Mouse (Mus musculus) gastrocnemius, postnatal 25 days (tissue): ENCODE measurements around the gene Slc1a5. TPM values are rescaled to one million over a fixed set of nuclear protein-coding genes. Genes with fewer than 3 reads are reported as not detected.

Experiments
- DNase-seq: peaks from one replicate; pipeline ENCODE4 v3.0.0; 2022
- total RNA-seq, 2 experiments: library from RNA; stranded (reverse); gene quantifications; 1 replicate in 1 of 2; 2 replicates in 1 of 2; pipeline ENCODE4 v1.2.3; 2021

Slc1a5 gene
- total RNA-seq, 2 experiments from 2014 or later = 14.2 to 47.4 TPM

GRCm38 (mm10) chr7:16847507-16847906 is 66.4 kb downstream of the Slc1a5 start:
- no peak for DNase-seq

Other genes with a start within 250 kb of the Slc1a5 start
- 10 to 100 TPM; 15.3 to 16.5 TPM for gene Arhgap35, start 166.3 kb upstream of the Slc1a5 start, total RNA-seq
- gene Ceacam15, start 105.6 kb upstream of the Slc1a5 start, total RNA-seq = not detected
- not detected for gene Ceacam9, start 59.4 kb upstream of the Slc1a5 start, total RNA-seq
- gene Ap2s1, start 42.9 kb upstream of the Slc1a5 start, total RNA-seq = 10 to 100 TPM; 52.5 to 56.7 TPM
- 10 to 100 TPM; 13.2 to 22.4 TPM for gene Strn4, start 34.5 kb downstream of the Slc1a5 start, total RNA-seq
- gene Fkrp, start 35.4 kb downstream of the Slc1a5 start, total RNA-seq = 10 to 100 TPM; 35.7 to 42.3 TPM
- 1 to 10 TPM; 5.0 to 5.3 TPM for gene Prkd2, start 61.6 kb downstream of the Slc1a5 start, total RNA-seq
- 1 to 10 TPM; 1.9 to 2.3 TPM for gene Dact3, start 94.0 kb downstream of the Slc1a5 start, total RNA-seq
- gene Gng8, start 110.4 kb downstream of the Slc1a5 start, total RNA-seq = not detected
- gene Ptgir, start 125.2 kb downstream of the Slc1a5 start, total RNA-seq = 1 to 10 TPM in 1 of 2 experiments, under 1 TPM in 1; 0.97 to 1.3 TPM
- gene Calm3, start 142.8 kb downstream of the Slc1a5 start, total RNA-seq = 100 to 1,000 TPM; 257 to 291 TPM
- 1 to 10 TPM; 2.3 to 3.3 TPM for gene Pnmal2, start 163.3 kb downstream of the Slc1a5 start, total RNA-seq
- not detected for gene Pnmal1, start 178.3 kb downstream of the Slc1a5 start, total RNA-seq
- not detected for gene Gm42372, start 201.7 kb downstream of the Slc1a5 start, total RNA-seq
- 1 to 10 TPM; 1.7 to 2.6 TPM for gene Ccdc8, start 211.4 kb downstream of the Slc1a5 start, total RNA-seq
- 10 to 100 TPM; 59.8 to 68.1 TPM for gene Ppp5c, start 246.6 kb downstream of the Slc1a5 start, total RNA-seq